Mouse (Mus musculus) embryonic facial prominence, embryonic 10.5 days (tissue): ENCODE results near the gene Clec2g. TPM values are rescaled to one million over a fixed set of nuclear protein-coding genes. Genes with fewer than 3 reads are reported as not detected.
"Not testable (repeated sequence)": the region's sequence is repeated elsewhere in the genome, so short reads cannot be mapped to it uniquely, and the experiment has no call there.

Experiments used
- DNase-seq: peaks from one replicate; pipeline ENCODE4 v3.0.0-alpha.2; 2017; ENCODE audit warnings: low spot score
- H3K27ac ChIP-seq: fragments of 300-500 bp; sonication (generic); replicated peaks from 2 replicates; pipeline ENCODE4 v1.5.1; 2016; ENCODE audit warnings: mild to moderate bottlenecking
- H3K27me3 ChIP-seq: fragments of 300-500 bp; sonication (generic); replicated peaks from 2 replicates; pipeline ENCODE4 v1.6.1; 2016; ENCODE audit warnings: low read depth, mild to moderate bottlenecking; ENCODE audit not compliant: poor library complexity, severe bottlenecking
- H3K36me3 ChIP-seq: fragments of 300-500 bp; sonication (generic); replicated peaks from 2 replicates; pipeline ENCODE4 v1.6.1; 2016; ENCODE audit warnings: mild to moderate bottlenecking, moderate library complexity
- H3K4me1 ChIP-seq: fragments of 300-500 bp; sonication (generic); 2 replicates; pipeline ENCODE4 v1.6.1; 2016
- H3K4me3 ChIP-seq: fragments of 300-500 bp; sonication (generic); 2 replicates; pipeline ENCODE4 v1.5.1; 2016; ENCODE audit warnings: mild to moderate bottlenecking, moderate library complexity
- H3K9me3 ChIP-seq: fragments of 300-500 bp; sonication (generic); 2 replicates; pipeline ENCODE4 v1.6.1; 2016; ENCODE audit warnings: mild to moderate bottlenecking
- WGBS: fragments of 180-500 bp; shearing (Covaris S2); methylation state at CpG from one replicate; pipeline ENCODE4 v1.1.7; 2016; 5-methylcytosine and 5-hydroxymethylcytosine counted together
- polyA plus RNA-seq: library from polyadenylated mRNA; unstranded; fragments of >200 nt; fragmentation: Nextera tagmentation; extraction: Ambion mirVana; gene quantifications from 2 replicates; pipeline ENCODE4 v1.2.1, GENCODE M21; 2016

Gene Clec2g
- not detected in 2 replicates for polyA plus RNA-seq

- H3K4me1 ChIP-seq, H3K36me3 ChIP-seq, H3K9me3 ChIP-seq, H3K27me3 ChIP-seq, DNase-seq, H3K4me3 ChIP-seq: not testable (repeated sequence)
- H3K27ac ChIP-seq, result peak within 1 kb of the TSS; percentile 69
- WGBS, result 91% methylated on average over 4 of the region's 4 CpGs
Measured at GRCm38 (mm10) chr6:128934081-128934480, at the start of gene Clec2g. Gene Clec2g, plus strand, starts transcription at chr6:128934381.

GRCm38 (mm10) chr6:128887091-128887790 is 46.9 kb upstream of the Clec2g start, which contains the start of gene Clec2i:
Gene Clec2i, plus strand, starts transcription at chr6:128887588.
- not testable (repeated sequence) for DNase-seq, H3K27me3 ChIP-seq, H3K27ac ChIP-seq, H3K9me3 ChIP-seq, H3K36me3 ChIP-seq, H3K4me1 ChIP-seq, H3K4me3 ChIP-seq
- 85% methylated on average over 6 of the region's 6 CpGs for WGBS

DNA sequence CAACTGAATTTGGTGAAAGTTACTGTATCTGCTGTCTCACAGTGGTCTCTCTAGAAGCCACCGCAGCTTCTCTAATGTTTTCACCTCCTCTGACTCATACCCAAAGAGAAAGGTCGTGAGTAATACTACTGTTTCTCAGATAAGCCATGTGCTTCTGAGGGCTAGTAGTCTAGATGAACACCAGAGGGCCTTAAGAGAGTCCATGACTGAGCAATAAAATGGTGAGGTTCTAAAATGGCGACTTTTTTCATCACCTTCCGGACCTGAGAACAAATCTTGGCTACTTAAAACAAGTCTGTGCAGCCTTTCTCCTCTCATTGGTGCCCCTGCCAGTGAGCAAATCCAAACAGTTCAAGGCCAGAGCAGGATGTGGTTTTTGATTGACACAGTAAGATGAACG is 45.3 kb upstream of the Clec2g start:
- H3K9me3 ChIP-seq, result no peaks in the 10 kb centered on the region
- no peak for DNase-seq
- no peaks in the 10 kb centered on the region for H3K4me1 ChIP-seq
- H3K27me3 ChIP-seq, result no peaks in the 10 kb centered on the region
- no peak overlapping the region for H3K4me3 ChIP-seq
- H3K27ac ChIP-seq, result no peak overlapping the region
- H3K36me3 ChIP-seq, result no peaks in the 10 kb centered on the region
- WGBS, result 84% methylated on average over 5 of the region's 5 CpGs

DNA sequence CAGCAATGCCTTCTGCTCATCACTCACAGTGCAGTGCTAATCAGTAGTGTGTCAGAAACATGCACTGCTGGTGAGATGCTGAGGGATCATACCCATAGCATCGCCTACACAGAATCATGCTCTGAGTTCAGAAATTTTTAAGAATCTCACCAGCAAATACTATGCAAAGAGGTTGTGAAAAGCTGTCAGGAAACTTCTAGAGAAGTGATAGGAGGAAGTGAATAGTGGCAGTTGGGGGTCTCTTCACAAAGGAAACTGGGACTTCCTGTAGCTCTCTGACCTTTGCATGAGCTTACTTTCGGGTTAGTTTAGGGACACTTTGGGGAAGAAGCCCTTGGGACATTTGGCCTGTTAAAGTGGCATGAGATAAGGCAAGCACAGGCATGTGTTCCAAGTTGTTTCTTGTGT is 43.2 kb upstream of the Clec2g start, which contains the start of gene BC035044:
BC035044 (minus strand) TSS at position 179 of the 408 bp plus-strand sequence.
- DNase-seq, result no peak
- 62% methylated on average over 2 of the region's 2 CpGs for WGBS
- no peaks in the 10 kb centered on the region for H3K4me1 ChIP-seq
- H3K27ac ChIP-seq, result no peak within 1 kb of the TSS
- no peaks in the 10 kb centered on the region for H3K9me3 ChIP-seq
- H3K27me3 ChIP-seq, result no peaks in the 10 kb centered on the region
- no peaks in the 10 kb centered on the region for H3K36me3 ChIP-seq
- no peak within 1 kb of the TSS for H3K4me3 ChIP-seq

- DNase-seq, result no peak
- 88% methylated on average over 3 of the region's 3 CpGs for WGBS
Measured at GRCm38 (mm10) chr6:128895404-128896001, 38.7 kb upstream of the Clec2g start.

GRCm38 (mm10) chr6:128900044-128900443 is 34.1 kb upstream of the Clec2g start:
- WGBS, result 90% methylated on average over 2 of the region's 2 CpGs
- Histone ChIP-seq H3K27ac (no peak overlapping the region), H3K27me3 (no peaks in the 10 kb centered on the region), H3K9me3 (no peaks in the 10 kb centered on the region), H3K4me1 (no peaks in the 10 kb centered on the region), H3K36me3 (no peaks in the 10 kb centered on the region), H3K4me3 (no peak overlapping the region)
- no peak for DNase-seq

More at GRCm38 (mm10) chr6:128895404-128896001, 38.7 kb upstream of the Clec2g start:
- no peaks in the 10 kb centered on the region for H3K9me3 ChIP-seq
- no peaks in the 10 kb centered on the region for H3K4me1 ChIP-seq
- H3K27ac ChIP-seq, result no peak overlapping the region
- no peaks in the 10 kb centered on the region for H3K27me3 ChIP-seq
- no peaks in the 10 kb centered on the region for H3K36me3 ChIP-seq
- no peak overlapping the region for H3K4me3 ChIP-seq

DNA sequence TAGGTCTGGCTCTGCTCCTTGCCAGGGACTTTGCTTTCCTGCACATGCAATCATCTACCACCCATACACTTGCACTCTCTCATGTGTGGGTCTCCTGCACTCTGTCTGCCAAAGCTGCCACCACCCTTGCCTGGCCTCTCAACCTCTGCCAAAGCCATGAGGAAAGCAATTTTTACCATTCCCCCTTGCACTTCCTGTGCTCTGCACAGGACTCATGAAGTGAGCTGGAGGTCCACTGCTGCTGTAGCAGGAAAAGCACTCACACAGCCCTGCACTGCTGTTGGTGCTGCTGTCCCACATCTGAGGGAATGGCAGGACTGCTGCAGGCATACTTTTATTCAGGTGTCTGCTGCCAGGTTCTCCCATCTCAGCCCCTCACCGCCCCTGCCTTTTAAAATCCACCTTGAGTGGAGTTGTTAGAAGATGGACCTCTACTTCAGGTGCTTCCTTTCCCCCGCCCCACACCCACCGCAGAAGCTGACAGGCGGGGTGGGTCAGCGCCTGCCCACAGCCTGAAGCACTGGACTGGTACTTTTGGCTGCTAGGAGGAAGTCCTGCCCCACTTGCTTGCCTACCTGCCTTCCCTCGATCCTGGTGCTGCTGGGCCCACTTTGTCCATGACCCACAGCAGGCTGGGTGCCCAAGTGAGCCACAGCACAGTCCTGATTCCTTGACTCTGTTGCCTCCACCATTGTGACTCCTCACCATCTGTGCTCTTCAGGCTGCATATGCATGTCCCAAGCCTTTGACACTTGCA is 33.2 kb upstream of the Clec2g start:
- H3K27me3 ChIP-seq, H3K36me3 ChIP-seq: not testable (repeated sequence)
- 88% methylated on average over 6 of the region's 6 CpGs for WGBS

DNA sequence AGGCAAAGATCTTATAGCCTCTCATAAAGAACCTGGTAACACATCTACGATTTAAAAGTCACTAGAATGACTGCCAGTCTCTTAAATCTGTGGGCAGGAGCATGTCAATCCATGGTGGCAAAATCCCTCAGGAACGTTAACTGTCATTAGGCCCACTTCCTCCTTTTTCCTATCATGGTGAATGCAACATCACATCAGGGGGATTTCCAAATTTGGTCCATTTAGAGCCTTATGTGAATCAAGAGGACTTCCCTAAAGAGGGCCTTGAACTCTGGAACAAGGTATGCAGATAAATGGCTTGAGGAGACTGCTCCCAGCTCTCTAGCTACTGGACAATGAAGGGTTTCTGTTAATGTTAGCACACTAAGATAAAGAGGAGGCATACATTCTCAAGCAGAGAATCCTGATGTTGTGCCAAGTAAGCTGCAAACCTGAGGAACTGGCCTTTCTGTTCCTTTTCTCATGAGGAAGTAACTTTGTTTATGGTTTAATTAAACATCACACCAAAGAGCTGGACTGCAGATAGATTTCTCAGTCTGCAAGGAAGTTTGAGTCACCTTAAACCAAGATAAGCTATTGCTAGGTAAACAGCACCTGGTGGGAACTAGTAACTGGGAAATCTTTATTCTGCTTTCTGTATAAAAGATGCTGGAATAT is 20.5 kb upstream of the Clec2g start:
- DNase-seq, result no peak
- 90% methylated on average over 2 of the region's 2 CpGs for WGBS
- Histone ChIP-seq H3K4me1 (no peaks in the 10 kb centered on the region), H3K36me3 (no peaks in the 10 kb centered on the region), H3K9me3 (peaks cover 3% of the 10 kb centered on the region; the same call in 1 of the 2 replicates), H3K4me3 (no peak overlapping the region), H3K27ac (no peak overlapping the region), H3K27me3 (no peaks in the 10 kb centered on the region)

More for the DNA sequence above, 33.2 kb upstream of the Clec2g start:
- not testable (repeated sequence) for H3K4me1 ChIP-seq, H3K27ac ChIP-seq, H3K9me3 ChIP-seq, DNase-seq, H3K4me3 ChIP-seq

DNA sequence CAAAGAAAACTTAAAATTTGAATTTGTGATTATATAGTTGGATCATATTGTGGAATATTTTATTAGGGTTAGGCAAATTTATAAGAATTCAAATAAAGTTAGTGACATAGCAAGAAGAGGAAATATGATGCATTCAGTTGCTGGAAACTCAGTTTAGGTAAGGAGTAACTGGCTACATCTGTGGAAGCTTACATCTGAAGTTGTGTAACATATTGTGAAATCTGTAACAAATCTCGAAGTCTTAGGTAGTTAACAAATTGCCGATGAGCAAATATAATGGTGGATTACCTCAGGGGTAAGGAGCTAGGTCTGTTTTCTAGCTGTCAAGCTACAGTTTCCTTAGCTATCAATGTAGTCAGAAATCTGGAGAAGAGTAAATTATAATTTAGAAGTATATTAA is 16.9 kb upstream of the Clec2g start:
- Histone ChIP-seq H3K27me3 (no peaks in the 10 kb centered on the region), H3K9me3 (0 out of 2 replicates have a peak, but pooled peaks cover 2% of the 10 kb centered on the region), H3K4me1 (no peaks in the 10 kb centered on the region), H3K27ac (no peak overlapping the region), H3K36me3 (no peaks in the 10 kb centered on the region), H3K4me3 (no peak overlapping the region)
- WGBS, result 84% methylated on average over 2 of the region's 2 CpGs
- DNase-seq, result no peak

DNA sequence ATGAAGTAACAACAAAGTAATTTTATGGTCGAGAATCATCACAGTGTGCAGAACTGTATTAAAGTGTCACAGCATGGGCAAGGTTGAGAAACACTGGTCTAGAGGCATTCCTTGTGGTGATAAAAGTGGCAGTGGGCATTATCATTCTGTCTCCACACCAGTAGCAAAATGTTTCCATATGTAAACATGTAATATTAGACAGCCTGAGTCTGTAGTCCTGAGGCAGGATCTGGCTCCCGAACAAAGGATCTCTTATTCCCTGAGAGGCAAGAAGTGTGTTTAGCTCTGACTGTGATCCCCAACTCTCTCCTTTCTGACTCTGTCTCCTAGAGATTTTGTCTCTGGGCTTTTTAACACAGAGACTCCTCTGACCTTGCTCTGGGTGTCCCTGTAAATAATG is 1.1 kb upstream of the Clec2g start:
- Histone ChIP-seq H3K4me1 (peaks cover 9% of the 10 kb centered on the region; the same call in 1 of the 2 replicates), H3K27ac (peak overlapping the region; percentile 69), H3K36me3 (no peaks in the 10 kb centered on the region), H3K9me3 (no peaks in the 10 kb centered on the region), H3K27me3 (no peaks in the 10 kb centered on the region), H3K4me3 (no peak overlapping the region)
- WGBS, result 35% methylated on average over 2 of the region's 2 CpGs
- peak; percentile 40 for DNase-seq

DNA sequence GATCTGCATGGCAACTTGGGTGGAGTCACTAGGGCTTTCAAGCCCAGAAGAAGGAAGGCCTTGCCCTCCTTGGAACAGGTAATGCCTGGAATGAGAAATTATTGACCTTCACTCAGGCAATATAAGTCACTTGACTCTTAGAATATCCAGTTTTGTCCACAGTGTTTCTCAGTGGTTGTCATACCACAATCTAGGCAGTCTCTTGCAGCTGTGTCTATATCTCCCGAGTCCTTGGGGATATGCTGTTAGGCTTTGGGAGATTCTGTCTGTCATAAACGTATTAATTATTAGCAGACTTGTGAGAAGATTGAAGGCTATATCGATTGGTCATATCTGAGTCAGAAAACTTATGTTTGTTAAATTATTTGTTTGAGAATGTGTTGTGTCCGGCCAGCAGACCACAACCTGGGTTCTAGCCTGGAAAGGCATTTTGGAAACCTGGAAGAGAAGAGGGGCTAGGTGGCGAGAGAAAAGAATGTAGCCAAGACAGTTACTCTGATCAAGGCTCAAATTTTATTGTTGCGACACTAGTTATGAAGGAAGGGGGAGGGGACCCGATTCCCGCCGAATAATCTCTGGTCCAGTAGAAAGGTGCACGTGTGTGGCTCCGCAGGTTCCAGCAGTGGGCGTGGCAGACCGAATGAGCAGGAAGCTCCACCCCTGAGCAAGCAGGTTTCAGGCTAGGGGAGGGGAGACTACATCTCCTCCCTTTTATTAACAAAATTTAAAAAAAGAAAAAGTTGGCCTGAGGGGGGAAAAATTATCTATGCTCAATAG is 1.9 kb downstream of the Clec2g start:
- not testable (repeated sequence) for H3K36me3 ChIP-seq, H3K27ac ChIP-seq, H3K27me3 ChIP-seq, H3K4me3 ChIP-seq, H3K4me1 ChIP-seq, H3K9me3 ChIP-seq, DNase-seq
- 90% methylated on average over 5 of the region's 13 CpGs for WGBS
